In genomic region chr10:118640810-118641427, GRCm38 (mm10) we compare ENCODE assay signal across 9 mouse cellular contexts.
DNase-seq lines count a peak whose midpoint lies in the region; ATAC-seq and TF ChIP-seq lines count a peak whose summit lies in the region.
"Had no signal": no experiment of that assay in that cellular context is flagged by ENCODE, and none has a peak within 500 bp of the region (broad histone marks: within the 10 kb centered on the region; RNA-seq: fewer than 3 reads in every experiment).

No protein-coding gene starts in this region.

- H3K9ac ChIP-seq in forebrain, postnatal 0 days, result no peak overlapping the region
- H3K9ac ChIP-seq in midbrain, embryonic 12.5 days (replicated peaks), result no peak overlapping the region
- no peak overlapping the region for H3K9ac ChIP-seq in heart, embryonic 11.5 days (ENCODE audit: low read depth, low read length)

- peak overlapping the region; percentile 73 for H3K27ac ChIP-seq in forebrain, postnatal 0 days (ENCODE audit: low read depth, low read length)
- H3K27ac ChIP-seq in midbrain, embryonic 12.5 days (replicated peaks), result peak overlapping the region; percentile 72
- H3K27ac ChIP-seq in heart, embryonic 11.5 days (ENCODE audit: low read depth, low read length), result no peak overlapping the region

- 0 out of 2 replicates have a peak, but pooled peaks cover 3% of the 10 kb centered on the region for H3K4me1 ChIP-seq in forebrain, postnatal 0 days (ENCODE audit: insufficient read depth)
- peaks cover 15% of the 10 kb centered on the region for H3K4me1 ChIP-seq in midbrain, embryonic 12.5 days
- H3K4me1 ChIP-seq in heart, embryonic 11.5 days (ENCODE audit: control insufficient read depth, insufficient read depth, low read length), result no peaks in the 10 kb centered on the region

- TF ChIP-seq POLR2A in brain, embryonic 14.5 days (IDR thresholded peaks at IDR 0.05; ENCODE audit: borderline replicate concordance, extremely low read depth, insufficient read depth, insufficient read length, poor library complexity, severe bottlenecking), result no peak

- H3K4me3 ChIP-seq in forebrain, postnatal 0 days (ENCODE audit: low read depth, low read length), result no peak overlapping the region
- H3K4me3 ChIP-seq in midbrain, embryonic 12.5 days, result no peak overlapping the region
- H3K4me3 ChIP-seq in heart, embryonic 11.5 days (ENCODE audit: low read depth, low read length), result no peak overlapping the region

- H3K4me2 ChIP-seq in forebrain, postnatal 0 days (ENCODE audit: low read depth), result peak overlapping the region; percentile 23
- H3K4me2 ChIP-seq in midbrain, embryonic 12.5 days (replicated peaks), result peak overlapping the region; percentile 11; the same call in 1 of the 2 replicates
- H3K4me2 ChIP-seq in heart, embryonic 11.5 days, result no peak overlapping the region

- peak; percentile 67 for ATAC-seq in frontal cortex, adult (ENCODE audit: low TSS enrichment)
- ATAC-seq in forebrain, postnatal 0 days, result peak; percentile 84
- ATAC-seq in midbrain, embryonic 12.5 days (ENCODE audit: low FRiP score, low read depth), result peak; percentile 78
- no peak for ATAC-seq in heart, embryonic 11.5 days (replicated peaks; ENCODE audit: insufficient number of reproducible peaks, low FRiP score, low TSS enrichment)

- no peak for TF ChIP-seq CTCF in brain, embryonic 14.5 days (IDR thresholded peaks at IDR 0.05; ENCODE audit: borderline replicate concordance, extremely low read depth, insufficient read depth, insufficient read length)
- no peak for TF ChIP-seq CTCF in forebrain, postnatal 0 days (IDR thresholded peaks at IDR 0.05; ENCODE audit: low read depth)

- H3K36me3 ChIP-seq in forebrain, postnatal 0 days (ENCODE audit: insufficient read depth), result no peaks in the 10 kb centered on the region
- no peaks in the 10 kb centered on the region for H3K36me3 ChIP-seq in midbrain, embryonic 12.5 days
- no peaks in the 10 kb centered on the region for H3K36me3 ChIP-seq in heart, embryonic 11.5 days (ENCODE audit: control insufficient read depth, insufficient read depth, low read length)

- no peak for DNase-seq in frontal cortex, postnatal 36 days (ENCODE audit: low spot score in 2 of 2)
- DNase-seq in brain, embryonic 14.5 days (ENCODE audit: low read depth), result peak; percentile 87
- DNase-seq in forebrain, postnatal 0 days, result peak; percentile 83
- DNase-seq in adrenal gland, adult (ENCODE audit: inconsistent age in 2 of 2, low spot score in 1 of 2), result no peak
- DNase-seq in adrenal gland, postnatal 4 days (ENCODE audit: low spot score in 2 of 2), result no peak
- DNase-seq: B cell, adult 2 months had no signal

- whole genome bisulfite sequencing in forebrain, postnatal 0 days, result 6% methylated on average over 12 of the region's 12 CpGs
- WGBS in midbrain, embryonic 12.5 days, result 41% methylated on average over 12 of the region's 12 CpGs
- WGBS in heart, embryonic 11.5 days (ENCODE audit: insufficient replicate concordance), result 66% methylated on average over 12 of the region's 12 CpGs

- no peaks in the 10 kb centered on the region for H3K9me3 ChIP-seq in forebrain, postnatal 0 days (ENCODE audit: low read length)
- H3K9me3 ChIP-seq in midbrain, embryonic 12.5 days, result no peaks in the 10 kb centered on the region
- H3K9me3 ChIP-seq in heart, embryonic 11.5 days (replicated peaks; ENCODE audit: control insufficient read depth, low read length), result no peaks in the 10 kb centered on the region

- H3K27me3 ChIP-seq in forebrain, postnatal 0 days (ENCODE audit: insufficient read depth, low read length), result no peaks in the 10 kb centered on the region
- no peaks in the 10 kb centered on the region for H3K27me3 ChIP-seq in midbrain, embryonic 12.5 days
- H3K27me3 ChIP-seq in heart, embryonic 11.5 days (ENCODE audit: control insufficient read depth, insufficient read depth, low read length), result no peaks in the 10 kb centered on the region

Comparison
In these comparisons a context has a peak if more than half of its experiments do, and no peak if none do; other contexts are left out.
1. DNase-seq: peak in brain, embryonic 14.5 days (single experiment) and forebrain, postnatal 0 days (single experiment); none in frontal cortex, postnatal 36 days (0 of 2), adrenal gland, adult (0 of 2) and adrenal gland, postnatal 4 days (0 of 2).